Mouse (Mus musculus) c-Kit-negative CD71-positive TER-119-positive erythroid progenitor cells, embryonic 14.5 days (primary cell): ENCODE measurements around the gene Sec16a.
"Not testable (repeated sequence)": the region's sequence is repeated elsewhere in the genome, so short reads cannot be mapped to it uniquely, and the experiment has no call there.

Experiments used
- DNase-seq: peaks from one replicate; pipeline ENCODE4 v3.0.0-alpha.2; 2013; ENCODE audit warnings: low read depth, low spot score

The Sec16a gene

DNA sequence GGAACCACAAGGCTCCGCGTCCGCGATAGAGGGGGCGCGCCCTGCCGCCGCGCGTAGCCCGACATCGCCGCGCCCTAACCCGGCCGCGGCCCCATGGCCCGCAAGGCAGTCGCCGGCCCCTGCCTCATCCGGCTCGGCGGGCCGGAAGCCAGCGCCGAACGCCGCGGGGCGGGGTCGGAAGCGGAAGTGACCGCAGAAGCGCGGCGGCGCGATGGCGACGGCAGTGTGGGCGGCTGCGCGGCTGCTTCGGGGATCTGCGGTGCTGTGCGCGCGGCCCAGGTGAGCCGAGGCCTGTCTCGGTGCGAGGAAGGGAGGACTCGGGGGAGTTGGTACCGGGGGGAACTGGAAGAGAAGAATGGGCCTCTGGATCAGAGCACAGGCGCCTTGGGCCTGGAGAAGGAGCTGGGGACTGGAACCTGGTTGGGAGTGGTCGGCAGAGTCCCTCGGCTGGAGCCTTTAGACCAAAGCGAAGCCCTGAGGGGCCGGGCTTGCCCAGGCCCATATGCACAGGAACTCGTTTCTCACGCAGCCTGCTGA is 55.8 kb downstream of the Sec16a start, which contains the start of the genes Entr1 and Pmpca:
Entr1 (minus strand) TSS at position 163 of the 537 bp plus-strand sequence.
Pmpca (plus strand) TSS at position 186 of the 537 bp plus-strand sequence.
- DNase-seq: peak; percentile 70

- DNase-seq: no peak
These were observed 56.3 kb downstream of the Sec16a start for GRCm38 (mm10) chr2:26388682-26389153.

DNA sequence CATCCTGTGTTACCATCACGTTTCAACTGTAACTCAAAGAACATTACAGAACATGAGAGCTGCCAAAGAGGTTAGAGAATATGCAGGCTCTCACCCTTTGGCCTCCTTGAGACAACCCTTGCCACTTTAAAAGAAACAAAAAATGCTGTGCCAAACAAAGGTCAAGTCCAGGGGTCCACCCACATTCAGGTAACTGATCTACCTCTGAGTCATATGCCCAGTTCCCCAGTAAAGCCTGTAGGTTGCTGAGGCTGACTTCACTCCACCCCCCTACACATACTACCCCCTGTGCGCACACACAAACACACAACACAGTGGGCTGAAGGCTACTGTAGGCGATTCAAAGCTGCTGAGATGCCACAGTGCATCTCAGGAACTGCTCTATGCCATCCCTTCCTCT is 57.3 kb downstream of the Sec16a start:
- no peak for DNase-seq

- not testable (repeated sequence) for DNase-seq
These were observed 64.1 kb downstream of the Sec16a start for GRCm38 (mm10) chr2:26380871-26381270.

DNA sequence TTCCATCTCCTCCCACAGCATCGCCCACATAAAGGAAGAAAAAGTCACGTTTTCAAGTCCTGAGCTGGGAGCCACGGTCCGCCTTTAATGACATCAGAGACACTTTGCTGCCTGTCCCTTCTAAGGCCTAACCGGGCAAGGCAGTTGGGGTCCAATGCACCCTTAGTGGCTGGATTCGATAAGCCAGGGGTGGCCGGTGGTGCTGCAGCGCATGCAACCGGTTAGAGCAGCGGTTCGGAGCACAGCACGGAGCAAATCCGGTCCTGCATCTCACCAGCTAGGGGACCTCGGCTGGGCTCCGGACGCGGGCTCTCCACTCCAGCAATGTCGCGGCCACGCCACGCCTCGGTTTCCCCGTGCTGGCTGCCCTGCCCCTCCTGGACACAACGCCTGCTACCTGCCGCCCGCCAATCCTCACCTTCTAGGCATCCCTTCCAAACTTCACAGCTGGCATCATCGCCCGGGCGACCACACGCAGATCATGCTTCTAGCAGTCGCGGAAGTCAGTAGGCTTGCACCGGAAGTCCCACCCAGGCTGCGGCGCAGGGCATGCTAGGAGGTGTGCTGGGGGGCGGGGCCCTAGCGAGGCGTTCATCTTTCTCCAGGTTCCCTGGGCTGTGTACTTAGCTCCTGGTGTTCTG is 64.8 kb downstream of the Sec16a start, which contains the start of gene Snapc4:
Snapc4 (minus strand) TSS at position 523 of the 641 bp plus-strand sequence.
- peak; percentile 54 for DNase-seq

DNA sequence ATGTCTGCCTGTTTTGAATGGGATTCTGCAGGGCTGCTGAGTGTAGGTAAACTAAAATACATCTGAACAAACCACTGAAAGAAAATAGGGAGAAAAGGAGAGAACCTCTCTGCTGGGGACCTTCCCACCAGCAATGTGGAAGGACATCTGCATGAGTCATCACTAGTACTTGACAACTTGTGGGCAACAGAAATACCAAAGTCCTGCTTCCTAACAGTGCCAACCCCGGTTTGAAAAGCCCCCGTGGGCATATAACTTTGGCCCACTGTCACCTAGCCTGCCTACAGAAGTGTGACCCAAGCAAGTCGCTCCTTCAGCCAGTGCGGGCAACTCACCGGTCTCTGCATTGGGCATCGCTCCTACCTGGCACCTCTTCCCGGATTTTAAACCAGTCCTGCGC is 72.6 kb downstream of the Sec16a start:
- no peak for DNase-seq

- no peak for DNase-seq
These were observed 76.4 kb downstream of the Sec16a start for GRCm38 (mm10) chr2:26368572-26368971.

DNA sequence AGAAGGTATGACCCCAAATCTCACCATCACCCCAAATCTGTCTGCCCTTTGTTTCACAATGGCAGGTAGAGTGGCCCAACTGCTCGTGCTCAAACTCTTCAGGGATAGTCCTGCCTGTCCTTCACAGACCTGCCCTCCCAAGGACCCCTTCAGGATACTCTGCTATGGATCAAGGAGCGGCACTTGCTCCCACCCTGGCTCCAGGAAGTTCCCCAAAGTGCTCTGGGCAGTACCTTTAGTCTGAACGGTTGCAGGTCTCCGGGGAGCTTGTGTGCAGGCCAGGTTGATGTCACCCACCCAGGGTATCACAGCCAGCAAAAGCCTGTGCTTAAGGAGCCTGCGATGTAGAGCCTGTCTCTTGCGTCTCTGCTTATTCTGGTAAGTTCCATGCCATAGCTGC is 77.1 kb downstream of the Sec16a start:
- DNase-seq: no peak

GRCm38 (mm10) chr2:26364738-26365465 is 80.1 kb downstream of the Sec16a start:
- no peak for DNase-seq

DNA sequence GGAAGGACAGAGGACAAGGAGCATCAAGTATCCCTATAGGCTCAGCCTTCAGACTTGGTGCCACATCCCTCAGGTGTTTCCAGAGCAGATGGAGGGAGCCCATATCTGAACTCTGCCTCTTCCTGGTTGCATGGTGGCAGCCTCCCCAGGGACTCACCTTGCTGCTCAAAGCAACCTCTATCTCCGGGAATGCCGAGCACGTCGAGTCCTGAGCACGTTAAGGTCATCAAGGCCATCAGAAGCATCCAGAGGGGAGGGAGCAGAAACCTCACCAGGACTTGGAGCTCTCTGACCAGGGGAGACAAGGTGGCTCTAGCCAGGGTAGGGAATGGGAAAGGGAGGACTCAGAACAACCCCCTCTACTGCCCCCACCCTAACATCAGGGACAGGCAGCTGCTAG is 81.5 kb downstream of the Sec16a start:
- DNase-seq: no peak

GRCm38 (mm10) chr2:26362991-26363390 is 82.0 kb downstream of the Sec16a start:
- DNase-seq: no peak

DNA sequence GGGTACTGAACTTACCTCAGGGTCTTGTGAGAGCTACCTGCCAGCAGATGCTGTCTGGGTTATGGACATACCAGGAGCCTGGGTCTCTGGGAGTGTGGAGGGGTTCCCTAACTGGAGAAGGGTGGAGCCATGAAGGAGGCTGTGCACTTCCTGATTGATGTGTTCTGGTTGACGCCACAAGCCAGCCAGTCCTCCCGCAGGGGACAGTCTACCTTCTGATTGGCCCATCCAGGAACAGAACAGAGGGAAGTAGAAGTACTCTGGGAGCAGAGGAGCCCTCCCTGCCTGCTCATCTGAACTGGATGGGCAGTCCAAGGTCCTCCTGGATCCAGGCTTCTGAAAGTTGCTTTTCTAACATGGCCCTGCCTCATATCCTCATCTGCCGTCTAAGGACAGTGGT is 84.2 kb downstream of the Sec16a start, which contains the start of gene Card9:
Card9 (minus strand) TSS at position 147 of the 400 bp plus-strand sequence.
- no peak for DNase-seq

DNA sequence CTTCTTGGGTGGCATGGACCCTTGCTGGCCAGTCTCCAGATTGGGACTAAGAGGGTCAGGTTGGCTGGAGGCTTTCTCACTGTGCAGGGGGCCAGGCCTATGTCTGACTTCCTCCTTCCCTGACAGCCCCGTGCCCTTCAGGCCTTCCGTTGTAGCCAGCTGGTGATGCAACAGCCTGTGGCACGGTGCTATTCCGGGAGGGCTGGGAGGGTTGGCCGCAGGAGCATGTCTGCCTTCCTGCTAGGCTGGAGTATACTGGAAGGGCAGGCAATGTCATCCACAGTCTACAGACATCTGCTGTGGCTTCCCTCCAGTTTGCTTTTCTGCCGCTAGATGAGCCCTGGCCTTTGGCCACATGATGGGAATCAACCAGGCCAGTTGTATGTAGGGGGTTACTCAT is 85.0 kb downstream of the Sec16a start:
- DNase-seq: no peak
